17 mouse cellular contexts compared by ENCODE assay signal in the genomic region with DNA sequence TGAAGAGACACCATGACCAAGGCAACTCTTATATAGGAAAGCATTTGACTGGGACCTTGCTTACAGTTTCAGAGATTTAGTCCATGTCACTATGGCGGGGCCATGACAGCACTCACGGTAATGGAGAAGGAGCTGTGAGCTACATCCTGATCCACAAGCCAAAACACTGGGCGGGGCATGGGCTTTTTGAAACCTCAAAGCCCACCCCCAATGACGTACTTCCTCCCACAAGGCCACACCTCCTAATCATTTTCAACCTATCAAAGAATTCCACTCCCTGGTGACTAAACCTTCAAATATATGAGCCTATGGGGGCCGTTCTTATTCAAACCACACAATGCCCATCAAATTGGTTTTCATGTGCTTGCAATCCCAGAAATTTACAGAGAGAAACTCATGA.
DNase-seq lines count a peak whose midpoint lies in the region.
"Had no signal": no experiment of that assay in that cellular context is flagged by ENCODE, and none has a peak within 500 bp of the region (broad histone marks: within the 10 kb centered on the region; RNA-seq: fewer than 3 reads in every experiment).

No protein-coding gene starts in this region.

- DNase-seq in A20 (ENCODE audit: low read depth, low spot score) (peak; percentile 8), ES-CJ7 (ENCODE audit: low read depth, low spot score) (peak; percentile 42), ZHBTc4 (ENCODE audit: low read depth, low spot score) (peak; percentile 80)
- DNase-seq in cerebellum, postnatal 25 days = no peak
- no peak for DNase-seq in cerebellum, postnatal 10 days
- no peak for DNase-seq in kidney, adult 8-10 months
- no peak for DNase-seq in right cerebral cortex, postnatal 25 days
- DNase-seq: adrenal gland, adult 8-10 months; adrenal gland, postnatal 25 days; cerebellum, adult 11-12 months; cerebellum, adult 8-10 months; cerebellum, postnatal 14 days; embryo, embryonic 11 days; gastrocnemius, postnatal 10 days; gastrocnemius, postnatal 36 days; heart, adult 11 months; kidney, adult 11 months had no signal

Comparison
In these comparisons a context has a peak if more than half of its experiments do, and no peak if none do; other contexts are left out.
1. DNase-seq: peak in A20 (single experiment), ES-CJ7 (single experiment) and ZHBTc4 (single experiment); none in cerebellum, postnatal 25 days (0 of 2), cerebellum, postnatal 10 days (0 of 2), kidney, adult 8-10 months (0 of 2) and right cerebral cortex, postnatal 25 days (single experiment).